Mouse (Mus musculus): Measurements from ENCODE around the gene Ppp1r35. TPM values are rescaled to one million over a fixed set of nuclear protein-coding genes. Genes with fewer than 3 reads are reported as not detected.

The Ppp1r35 gene
- polyA plus RNA-seq, 1 experiment from 2014 or later = 61.4 TPM

DNA sequence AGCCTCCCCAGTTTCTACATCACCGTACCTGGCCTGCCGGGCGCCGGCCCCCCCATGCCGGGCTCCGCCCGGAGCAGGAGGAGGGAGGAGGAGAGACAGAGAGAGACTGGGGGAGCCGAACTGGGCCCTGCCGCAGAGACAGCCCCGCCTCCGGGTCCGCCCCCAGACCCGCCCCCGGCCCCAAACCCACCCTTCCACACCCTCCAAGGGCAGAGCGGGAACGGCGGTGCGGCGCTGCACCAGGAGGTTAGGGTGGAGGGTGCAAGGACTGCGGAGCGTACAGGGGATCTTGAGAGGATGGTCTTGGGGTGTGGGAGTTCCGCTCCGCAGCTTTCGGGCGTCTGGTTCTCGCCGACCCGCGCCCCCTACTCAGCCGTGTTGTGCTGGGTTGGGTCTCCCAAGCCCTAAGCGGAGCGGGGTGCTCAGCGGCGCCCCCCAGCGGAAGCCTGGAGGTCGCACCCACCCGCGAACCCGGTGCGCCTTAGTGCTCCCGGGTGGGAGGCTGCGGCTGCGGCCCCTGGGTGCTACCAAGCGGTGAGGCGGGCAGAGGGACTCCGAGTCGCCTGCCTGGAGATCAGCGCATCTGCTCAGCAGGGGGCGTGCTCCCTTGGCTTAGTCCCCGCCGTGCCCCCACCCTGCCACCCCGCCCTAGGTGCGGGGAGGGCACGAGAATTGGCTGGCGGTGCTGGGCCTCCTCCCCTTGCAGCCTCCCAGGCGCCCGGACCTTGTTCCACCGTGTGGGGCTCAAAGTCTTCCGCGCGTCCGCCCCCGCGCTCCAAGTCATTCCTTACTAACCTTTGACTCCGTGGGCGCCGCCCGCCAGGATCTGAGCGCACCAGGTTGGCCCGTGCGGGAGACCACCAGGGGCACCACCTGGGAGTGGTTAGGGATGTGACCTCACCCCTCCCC is 37.4 kb upstream of the Ppp1r35 start, which contains the start of gene Nyap1:
TSS of gene Nyap1 (minus strand) at position 585 of the 909 bp plus-strand sequence.
- H3K4me2 ChIP-seq (ENCODE audit: low read depth, severe bottlenecking) = peak within 1 kb of the TSS; percentile 92
- peak within 1 kb of the TSS; percentile 61 for H3K4me3 ChIP-seq (ENCODE audit: low read depth, low read length)
- no peaks in the 10 kb centered on the region for H3K36me3 ChIP-seq (ENCODE audit: control insufficient read depth, insufficient read depth, low read length)
- H3K27me3 ChIP-seq (ENCODE audit: control insufficient read depth, insufficient read depth, low read length) = no peaks in the 10 kb centered on the region
- under 1% methylated on average over 69 of the region's 71 CpGs for WGBS
- H3K9ac ChIP-seq (ENCODE audit: low read length) = peak within 1 kb of the TSS; percentile 65
- DNase-seq (ENCODE audit: low spot score) (peak; percentile 89), ATAC-seq (ENCODE audit: insufficient number of reproducible peaks, low FRiP score, low TSS enrichment, low read depth) (peak; percentile 84)
- H3K4me1 ChIP-seq (ENCODE audit: control insufficient read depth, insufficient read depth, low read length) = peaks cover 13% of the 10 kb centered on the region
- H3K9me3 ChIP-seq (ENCODE audit: control insufficient read depth, low read length) = no peaks in the 10 kb centered on the region
- H3K27ac ChIP-seq (replicated peaks; ENCODE audit: low read depth, low read length) = 0 out of 2 replicates have a peak within 1 kb of the TSS, but pooled peaks have one; percentile 6

DNA sequence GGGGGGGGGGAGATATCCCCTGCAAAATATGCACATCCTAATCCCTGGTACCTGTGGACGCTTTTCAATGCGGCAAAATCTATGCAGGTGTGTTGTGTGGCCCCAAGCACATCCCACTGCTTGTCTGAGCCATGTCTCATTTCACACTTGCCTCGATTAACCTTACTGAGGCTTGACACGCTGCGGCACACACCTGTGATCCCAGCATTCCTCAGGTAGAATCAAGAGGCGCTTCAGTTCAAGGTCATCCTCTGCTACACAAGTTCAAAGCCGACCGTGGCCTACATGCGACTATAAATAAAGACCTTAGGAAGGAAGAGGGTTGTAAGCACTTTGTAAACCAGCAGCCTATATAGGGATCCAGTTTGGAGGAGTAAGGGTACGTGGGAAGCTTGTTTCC is 36.6 kb upstream of the Ppp1r35 start:
- Histone ChIP-seq H3K4me3 (ENCODE audit: low read depth, low read length) (peak overlapping the region; percentile 61), H3K36me3 (ENCODE audit: control insufficient read depth, insufficient read depth, low read length) (no peaks in the 10 kb centered on the region), H3K27ac (replicated peaks; ENCODE audit: low read depth, low read length) (no peak overlapping the region), H3K9me3 (ENCODE audit: control insufficient read depth, low read length) (no peaks in the 10 kb centered on the region), H3K4me2 (ENCODE audit: low read depth, severe bottlenecking) (peak overlapping the region; percentile 92), H3K4me1 (ENCODE audit: control insufficient read depth, insufficient read depth, low read length) (peaks cover 14% of the 10 kb centered on the region), H3K27me3 (ENCODE audit: control insufficient read depth, insufficient read depth, low read length) (no peaks in the 10 kb centered on the region), H3K9ac (ENCODE audit: low read length) (no peak overlapping the region)
- DNase-seq (ENCODE audit: low spot score) = no peak
- ATAC-seq (ENCODE audit: insufficient number of reproducible peaks, low FRiP score, low TSS enrichment, low read depth) = no peak
- WGBS = 54% methylated on average over 10 of the region's 10 CpGs

DNA sequence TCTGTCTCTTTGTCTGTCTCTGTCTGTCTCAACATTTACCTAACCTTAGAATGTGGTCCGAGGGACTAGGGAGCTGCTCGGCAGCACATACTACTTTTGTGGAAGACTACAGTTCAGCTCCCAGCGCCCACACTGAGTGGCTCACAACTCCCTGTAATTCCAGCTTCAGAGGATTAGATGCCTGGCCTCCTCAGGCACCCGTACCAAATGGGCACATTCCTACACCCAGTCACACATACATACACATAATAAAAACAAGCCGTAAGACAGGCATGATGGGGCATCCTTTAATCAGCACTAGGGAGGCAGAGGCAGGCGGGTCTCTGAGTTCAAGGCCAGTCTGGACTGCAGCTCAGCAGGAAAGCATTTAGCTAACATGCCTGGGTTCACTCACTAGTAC is 35.8 kb upstream of the Ppp1r35 start:
- 93% methylated on average over 6 of the region's 6 CpGs for WGBS
- H3K4me2 ChIP-seq (ENCODE audit: low read depth, severe bottlenecking) = no peak overlapping the region
- DNase-seq (ENCODE audit: low spot score) = no peak

DNA sequence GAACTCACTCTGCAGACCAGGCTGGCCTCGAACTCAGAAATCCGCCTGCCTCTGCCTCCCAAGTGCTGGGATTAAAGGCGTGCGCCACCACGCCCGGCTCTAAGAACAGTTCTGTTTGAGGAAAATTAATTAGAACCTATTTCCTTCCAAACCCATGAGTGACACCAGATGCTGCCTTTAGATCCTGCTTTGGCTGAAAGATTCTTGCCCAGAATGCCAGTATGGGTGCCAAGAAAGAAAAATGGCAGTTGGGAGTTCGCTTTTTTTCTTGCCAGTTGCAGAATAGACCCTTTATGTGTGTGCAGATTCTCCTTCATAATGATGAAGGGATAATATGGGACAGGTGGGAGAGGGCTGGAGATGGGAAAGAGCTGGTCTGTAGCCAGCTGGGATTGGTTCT is 34.5 kb upstream of the Ppp1r35 start:
- no peak overlapping the region for H3K4me3 ChIP-seq (ENCODE audit: low read depth, low read length)
- no peak for ATAC-seq (ENCODE audit: insufficient number of reproducible peaks, low FRiP score, low TSS enrichment, low read depth)

More for the DNA sequence above, 35.8 kb upstream of the Ppp1r35 start:
- Histone ChIP-seq H3K27ac (replicated peaks; ENCODE audit: low read depth, low read length) (no peak overlapping the region), H3K36me3 (ENCODE audit: control insufficient read depth, insufficient read depth, low read length) (no peaks in the 10 kb centered on the region), H3K4me3 (ENCODE audit: low read depth, low read length) (no peak overlapping the region), H3K4me1 (ENCODE audit: control insufficient read depth, insufficient read depth, low read length) (peaks cover 22% of the 10 kb centered on the region), H3K27me3 (ENCODE audit: control insufficient read depth, insufficient read depth, low read length) (no peaks in the 10 kb centered on the region), H3K9me3 (ENCODE audit: control insufficient read depth, low read length) (no peaks in the 10 kb centered on the region), H3K9ac (ENCODE audit: low read length) (no peak overlapping the region)
- ATAC-seq (ENCODE audit: insufficient number of reproducible peaks, low FRiP score, low TSS enrichment, low read depth) = no peak

DNA sequence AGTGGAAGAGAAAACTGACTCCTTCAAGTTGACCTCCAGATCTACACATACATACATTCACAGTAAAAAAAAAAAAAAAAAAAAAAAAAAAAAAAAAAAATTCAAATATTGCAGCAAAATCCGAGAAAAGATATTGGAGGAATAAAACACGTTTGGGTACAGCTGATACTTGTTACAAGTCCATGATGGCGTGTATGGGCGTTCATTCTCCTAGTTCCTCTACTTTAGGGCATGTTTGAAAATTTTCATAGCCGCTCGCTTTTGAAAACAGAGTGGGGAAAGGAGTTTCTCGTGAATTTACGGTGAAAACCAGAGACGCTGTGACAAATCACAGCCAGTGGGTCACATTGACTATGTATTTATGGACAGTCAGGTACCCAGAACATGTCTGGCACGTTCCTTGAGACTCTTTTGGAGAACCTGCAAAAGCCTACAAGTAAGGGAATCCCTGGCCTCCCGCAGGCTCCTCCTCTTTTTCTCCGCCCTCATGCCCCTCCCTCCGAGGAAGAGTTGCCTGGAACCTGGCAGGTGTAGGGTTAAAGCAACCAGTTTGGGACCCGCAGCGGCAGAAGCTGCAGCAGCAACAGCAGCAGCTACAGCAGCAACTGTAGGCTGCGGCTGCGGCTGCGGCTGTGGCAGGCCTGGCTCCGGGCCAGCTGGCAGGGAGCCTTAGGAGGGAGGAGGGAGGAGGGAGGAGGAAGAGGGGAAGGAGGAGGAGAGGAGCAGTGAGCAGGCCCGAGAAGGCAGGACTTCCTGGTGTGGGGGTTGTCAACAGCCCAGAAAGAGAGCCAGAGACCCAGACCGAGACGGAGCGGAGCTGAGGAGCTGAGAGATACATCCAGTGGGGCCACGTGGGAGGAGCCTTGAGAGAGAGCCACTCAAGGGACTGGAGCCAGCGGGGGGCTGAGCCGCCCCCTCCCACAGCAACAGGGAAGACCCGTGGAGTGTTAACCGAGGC is 33.2 kb upstream of the Ppp1r35 start, which contains the start of gene Tsc22d4:
TSS of gene Tsc22d4 (plus strand) at position 517 of the 958 bp plus-strand sequence.
- ATAC-seq (ENCODE audit: insufficient number of reproducible peaks, low FRiP score, low TSS enrichment, low read depth) (peak; percentile 84), DNase-seq (ENCODE audit: low spot score) (peak; percentile 91)
- peaks cover 27% of the 10 kb centered on the region for H3K4me1 ChIP-seq (ENCODE audit: control insufficient read depth, insufficient read depth, low read length)
- peak within 1 kb of the TSS; percentile 72 for H3K9ac ChIP-seq (ENCODE audit: low read length)
- WGBS = 5% methylated on average over 28 of the region's 28 CpGs
- H3K27ac ChIP-seq (replicated peaks; ENCODE audit: low read depth, low read length) = peak within 1 kb of the TSS; percentile 65
- H3K36me3 ChIP-seq (ENCODE audit: control insufficient read depth, insufficient read depth, low read length) = no peaks in the 10 kb centered on the region
- H3K4me2 ChIP-seq (ENCODE audit: low read depth, severe bottlenecking) = peak within 1 kb of the TSS; percentile 98
- no peaks in the 10 kb centered on the region for H3K27me3 ChIP-seq (ENCODE audit: control insufficient read depth, insufficient read depth, low read length)
- no peaks in the 10 kb centered on the region for H3K9me3 ChIP-seq (ENCODE audit: control insufficient read depth, low read length)
- H3K4me3 ChIP-seq (ENCODE audit: low read depth, low read length) = peak within 1 kb of the TSS; percentile 66

More for the DNA sequence above, 34.5 kb upstream of the Ppp1r35 start:
- Histone ChIP-seq H3K36me3 (ENCODE audit: control insufficient read depth, insufficient read depth, low read length) (no peaks in the 10 kb centered on the region), H3K27ac (replicated peaks; ENCODE audit: low read depth, low read length) (no peak overlapping the region), H3K9me3 (ENCODE audit: control insufficient read depth, low read length) (no peaks in the 10 kb centered on the region), H3K4me2 (ENCODE audit: low read depth, severe bottlenecking) (no peak overlapping the region), H3K4me1 (ENCODE audit: control insufficient read depth, insufficient read depth, low read length) (peaks cover 33% of the 10 kb centered on the region), H3K27me3 (ENCODE audit: control insufficient read depth, insufficient read depth, low read length) (no peaks in the 10 kb centered on the region), H3K9ac (ENCODE audit: low read length) (no peak overlapping the region)
- no peak for DNase-seq (ENCODE audit: low spot score)
- WGBS = 86% methylated on average over 7 of the region's 7 CpGs

DNA sequence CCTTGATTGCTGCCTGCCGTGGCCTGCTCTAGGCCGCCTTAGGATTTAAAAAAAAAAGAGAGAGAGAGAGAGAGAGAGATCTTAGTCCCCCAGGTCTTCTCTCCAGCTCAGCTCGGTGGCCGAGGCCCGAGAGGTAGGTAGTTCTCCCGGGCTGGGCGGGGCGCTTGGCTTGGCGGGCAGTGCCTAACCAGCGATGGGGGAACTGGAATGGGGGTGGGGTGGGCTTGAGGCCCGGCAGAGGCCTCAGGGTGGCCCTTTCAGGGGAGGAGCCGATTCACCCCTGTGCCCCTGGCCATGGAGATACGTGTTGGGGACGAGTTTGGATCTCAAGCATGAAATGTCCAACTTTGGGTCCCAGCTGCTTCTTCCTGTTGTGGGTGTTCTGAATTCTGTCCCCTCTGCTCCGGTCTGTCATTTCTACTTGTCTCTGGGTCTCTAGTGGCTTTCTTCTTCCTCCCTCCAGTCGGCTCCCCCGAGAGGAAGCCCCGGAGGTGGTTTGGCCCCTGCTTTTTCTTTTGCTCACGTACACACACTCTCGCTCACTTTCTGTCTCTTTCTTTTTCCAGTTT is 32.3 kb upstream of the Ppp1r35 start:
- WGBS = under 1% methylated on average over 20 of the region's 20 CpGs
- H3K4me3 ChIP-seq (ENCODE audit: low read depth, low read length) = peak overlapping the region; percentile 66
- peak; percentile 76 for DNase-seq (ENCODE audit: low spot score)
- H3K4me2 ChIP-seq (ENCODE audit: low read depth, severe bottlenecking) = peak overlapping the region; percentile 98
- H3K4me1 ChIP-seq (ENCODE audit: control insufficient read depth, insufficient read depth, low read length) = peaks cover 27% of the 10 kb centered on the region
- peak; percentile 16; the same call in 1 of the 2 replicates for ATAC-seq (ENCODE audit: insufficient number of reproducible peaks, low FRiP score, low TSS enrichment, low read depth)
- H3K9ac ChIP-seq (ENCODE audit: low read length) = peak overlapping the region; percentile 72
- peak overlapping the region; percentile 65 for H3K27ac ChIP-seq (replicated peaks; ENCODE audit: low read depth, low read length)
- H3K27me3 ChIP-seq (ENCODE audit: control insufficient read depth, insufficient read depth, low read length) = no peaks in the 10 kb centered on the region
- peaks cover 2% of the 10 kb centered on the region; the same call in 1 of the 2 replicates for H3K36me3 ChIP-seq (ENCODE audit: control insufficient read depth, insufficient read depth, low read length)
- H3K9me3 ChIP-seq (ENCODE audit: control insufficient read depth, low read length) = no peaks in the 10 kb centered on the region

DNA sequence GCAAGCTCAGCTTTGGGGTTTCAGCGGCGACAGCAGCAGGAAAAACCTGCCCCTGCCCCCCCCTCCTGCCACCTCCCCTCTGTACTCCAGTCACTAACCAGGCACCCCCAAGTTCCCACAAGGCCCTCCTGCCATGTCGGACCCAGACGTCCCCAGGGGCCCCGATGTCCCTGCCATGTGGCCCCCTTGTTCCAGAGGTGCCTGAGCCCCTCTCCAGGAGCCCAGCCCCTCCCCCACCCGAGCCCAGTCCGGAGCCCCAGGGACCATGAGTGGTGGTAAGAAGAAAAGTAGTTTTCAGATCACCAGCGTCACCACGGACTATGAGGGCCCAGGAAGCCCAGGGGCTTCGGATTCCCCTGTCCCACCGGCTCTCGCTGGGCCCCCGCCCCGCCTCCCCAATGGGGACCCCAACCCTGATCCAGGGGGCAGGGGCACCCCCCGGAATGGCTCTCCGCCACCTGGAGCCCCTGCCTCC is 31.8 kb upstream of the Ppp1r35 start:
- 1% methylated on average over 16 of the region's 16 CpGs for WGBS
- H3K36me3 ChIP-seq (ENCODE audit: control insufficient read depth, insufficient read depth, low read length) = peaks cover 5% of the 10 kb centered on the region; the same call in 1 of the 2 replicates
- no peaks in the 10 kb centered on the region for H3K27me3 ChIP-seq (ENCODE audit: control insufficient read depth, insufficient read depth, low read length)
- H3K4me3 ChIP-seq (ENCODE audit: low read depth, low read length) = peak overlapping the region; percentile 66
- H3K4me1 ChIP-seq (ENCODE audit: control insufficient read depth, insufficient read depth, low read length) = peaks cover 24% of the 10 kb centered on the region
- peak overlapping the region; percentile 72 for H3K9ac ChIP-seq (ENCODE audit: low read length)
- H3K4me2 ChIP-seq (ENCODE audit: low read depth, severe bottlenecking) = peak overlapping the region; percentile 98
- H3K27ac ChIP-seq (replicated peaks; ENCODE audit: low read depth, low read length) = peak overlapping the region; percentile 65
- no peak for ATAC-seq (ENCODE audit: insufficient number of reproducible peaks, low FRiP score, low TSS enrichment, low read depth)
- no peaks in the 10 kb centered on the region for H3K9me3 ChIP-seq (ENCODE audit: control insufficient read depth, low read length)
- peak; percentile 42 for DNase-seq (ENCODE audit: low spot score)

Data from limb, embryonic 11.5 days (tissue).